Mouse (Mus musculus): ENCODE measurements around the gene Fam184b. TPM values are rescaled to one million over a fixed set of nuclear protein-coding genes. Genes with fewer than 3 reads are reported as not detected.

Gene Fam184b
- 0.54 TPM in 1 of 2 replicates, not detected in the other for total RNA-seq (2014; rRNA removed; ENCODE audit: low replicate concordance)
- polyA plus RNA-seq (2015; fragmentation: Nextera tagmentation; extraction: Ambion mirVana), result 0.03 TPM in 1 of 2 replicates, not detected in the other

GRCm38 (mm10) chr5:45638806-45639714, at the start of gene Fam184b:
Gene Fam184b, minus strand, starts transcription at chr5:45639614.
- Histone ChIP-seq H3K9me3 (replicated peaks; ENCODE audit: control insufficient read depth, low read length) (no peaks in the 10 kb centered on the region), H3K4me2 (ENCODE audit: low read depth, low read length) (peak within 1 kb of the TSS; percentile 89), H3K4me3 (ENCODE audit: low read depth, low read length) (peak within 1 kb of the TSS; percentile 55), H3K9ac (replicated peaks; ENCODE audit: low read depth, low read length) (no peak within 1 kb of the TSS; the same call in 1 of the 2 replicates), H3K36me3 (replicated peaks; ENCODE audit: control insufficient read depth, insufficient read depth, low read length) (no peaks in the 10 kb centered on the region), H3K27me3 (ENCODE audit: control insufficient read depth, insufficient read depth, low read length) (peaks cover 12% of the 10 kb centered on the region), H3K4me1 (ENCODE audit: control insufficient read depth, insufficient read depth) (no peaks in the 10 kb centered on the region), H3K27ac (ENCODE audit: low read depth) (no peak within 1 kb of the TSS)
- no peak for TF ChIP-seq CTCF (IDR thresholded peaks at IDR 0.05; ENCODE audit: low read depth)
- no peak for TF ChIP-seq EP300 (IDR thresholded peaks at IDR 0.05; ENCODE audit: low read depth)
- DNase-seq (ENCODE audit: low spot score) (no peak), ATAC-seq (ENCODE audit: insufficient read depth, low read depth) (no peak)
- WGBS, result under 1% methylated on average over 48 of the region's 48 CpGs

- Histone ChIP-seq H3K4me1 (ENCODE audit: control insufficient read depth, insufficient read depth) (no peaks in the 10 kb centered on the region), H3K36me3 (replicated peaks; ENCODE audit: control insufficient read depth, insufficient read depth, low read length) (peaks cover 11% of the 10 kb centered on the region), H3K27me3 (ENCODE audit: control insufficient read depth, insufficient read depth, low read length) (no peaks in the 10 kb centered on the region), H3K9ac (replicated peaks; ENCODE audit: low read depth, low read length) (no peak overlapping the region), H3K4me3 (ENCODE audit: low read depth, low read length) (no peak overlapping the region), H3K4me2 (ENCODE audit: low read depth, low read length) (no peak overlapping the region), H3K27ac (ENCODE audit: low read depth) (no peak overlapping the region), H3K9me3 (replicated peaks; ENCODE audit: control insufficient read depth, low read length) (no peaks in the 10 kb centered on the region)
- WGBS, result 88% methylated on average over 4 of the region's 4 CpGs
- TF ChIP-seq EP300 (IDR thresholded peaks at IDR 0.05; ENCODE audit: low read depth) (no peak), CTCF (IDR thresholded peaks at IDR 0.05; ENCODE audit: low read depth) (no peak)
- ATAC-seq (ENCODE audit: insufficient read depth, low read depth), result no peak
- DNase-seq (ENCODE audit: low spot score), result no peak
Observed at GRCm38 (mm10) chr5:45689152-45689551, 49.7 kb upstream of the Fam184b start.

- Histone ChIP-seq H3K27me3 (ENCODE audit: control insufficient read depth, insufficient read depth, low read length) (no peaks in the 10 kb centered on the region), H3K9me3 (replicated peaks; ENCODE audit: control insufficient read depth, low read length) (no peaks in the 10 kb centered on the region), H3K4me3 (ENCODE audit: low read depth, low read length) (no peak overlapping the region), H3K27ac (ENCODE audit: low read depth) (no peak overlapping the region), H3K4me2 (ENCODE audit: low read depth, low read length) (no peak overlapping the region), H3K9ac (replicated peaks; ENCODE audit: low read depth, low read length) (no peak overlapping the region), H3K4me1 (ENCODE audit: control insufficient read depth, insufficient read depth) (no peaks in the 10 kb centered on the region), H3K36me3 (replicated peaks; ENCODE audit: control insufficient read depth, insufficient read depth, low read length) (peaks cover 8% of the 10 kb centered on the region)
- no peak for TF ChIP-seq CTCF (IDR thresholded peaks at IDR 0.05; ENCODE audit: low read depth)
- no peak for TF ChIP-seq EP300 (IDR thresholded peaks at IDR 0.05; ENCODE audit: low read depth)
- DNase-seq (ENCODE audit: low spot score) (no peak), ATAC-seq (ENCODE audit: insufficient read depth, low read depth) (no peak)
- 98% methylated on average over 3 of the region's 3 CpGs for WGBS
Observed at GRCm38 (mm10) chr5:45686223-45686622, 46.8 kb upstream of the Fam184b start.

- 86% methylated on average over 2 of the region's 2 CpGs for WGBS
- no peak overlapping the region for H3K4me3 ChIP-seq (ENCODE audit: low read depth, low read length)
- no peak for ATAC-seq (ENCODE audit: insufficient read depth, low read depth)
- H3K27ac ChIP-seq (ENCODE audit: low read depth), result no peak overlapping the region
- no peaks in the 10 kb centered on the region for H3K9me3 ChIP-seq (replicated peaks; ENCODE audit: control insufficient read depth, low read length)
- H3K9ac ChIP-seq (replicated peaks; ENCODE audit: low read depth, low read length), result no peak overlapping the region
- no peaks in the 10 kb centered on the region for H3K27me3 ChIP-seq (ENCODE audit: control insufficient read depth, insufficient read depth, low read length)
- H3K4me2 ChIP-seq (ENCODE audit: low read depth, low read length), result no peak overlapping the region
- DNase-seq (ENCODE audit: low spot score), result no peak
- H3K4me1 ChIP-seq (ENCODE audit: control insufficient read depth, insufficient read depth), result no peaks in the 10 kb centered on the region
- peaks cover 14% of the 10 kb centered on the region for H3K36me3 ChIP-seq (replicated peaks; ENCODE audit: control insufficient read depth, insufficient read depth, low read length)
- no peak for TF ChIP-seq EP300 (IDR thresholded peaks at IDR 0.05; ENCODE audit: low read depth)
- TF ChIP-seq CTCF (IDR thresholded peaks at IDR 0.05; ENCODE audit: low read depth), result no peak
Observed at GRCm38 (mm10) chr5:45685243-45685642, 45.8 kb upstream of the Fam184b start.

GRCm38 (mm10) chr5:45683388-45683787, 44.0 kb upstream of the Fam184b start:
- Histone ChIP-seq H3K36me3 (replicated peaks; ENCODE audit: control insufficient read depth, insufficient read depth, low read length) (peaks cover 11% of the 10 kb centered on the region), H3K27me3 (ENCODE audit: control insufficient read depth, insufficient read depth, low read length) (no peaks in the 10 kb centered on the region), H3K4me2 (ENCODE audit: low read depth, low read length) (no peak overlapping the region), H3K9me3 (replicated peaks; ENCODE audit: control insufficient read depth, low read length) (no peaks in the 10 kb centered on the region), H3K9ac (replicated peaks; ENCODE audit: low read depth, low read length) (no peak overlapping the region), H3K4me1 (ENCODE audit: control insufficient read depth, insufficient read depth) (no peaks in the 10 kb centered on the region), H3K4me3 (ENCODE audit: low read depth, low read length) (no peak overlapping the region), H3K27ac (ENCODE audit: low read depth) (no peak overlapping the region)
- no peak for DNase-seq (ENCODE audit: low spot score)
- ATAC-seq (ENCODE audit: insufficient read depth, low read depth), result no peak
- 93% methylated on average over 1 of the region's 1 CpGs for WGBS
- TF ChIP-seq CTCF (IDR thresholded peaks at IDR 0.05; ENCODE audit: low read depth), result no peak
- no peak for TF ChIP-seq EP300 (IDR thresholded peaks at IDR 0.05; ENCODE audit: low read depth)

Data from heart, postnatal 0 days (tissue).